Mouse (Mus musculus) embryonic facial prominence, embryonic 10.5 days (tissue): ENCODE measurements around the gene Napa. TPM values are rescaled to one million over a fixed set of nuclear protein-coding genes. Genes with fewer than 3 reads are reported as not detected.

ENCODE experiments used
- DNase-seq: peaks from one replicate; pipeline ENCODE4 v3.0.0-alpha.2; 2017; ENCODE audit warnings: low spot score
- H3K27ac ChIP-seq: fragments of 300-500 bp; sonication (generic); replicated peaks from 2 replicates; pipeline ENCODE4 v1.5.1; 2016; ENCODE audit warnings: mild to moderate bottlenecking
- H3K27me3 ChIP-seq: fragments of 300-500 bp; sonication (generic); replicated peaks from 2 replicates; pipeline ENCODE4 v1.6.1; 2016; ENCODE audit warnings: low read depth, mild to moderate bottlenecking; ENCODE audit not compliant: poor library complexity, severe bottlenecking
- H3K36me3 ChIP-seq: fragments of 300-500 bp; sonication (generic); replicated peaks from 2 replicates; pipeline ENCODE4 v1.6.1; 2016; ENCODE audit warnings: mild to moderate bottlenecking, moderate library complexity
- H3K4me1 ChIP-seq: fragments of 300-500 bp; sonication (generic); 2 replicates; pipeline ENCODE4 v1.6.1; 2016
- H3K4me3 ChIP-seq: fragments of 300-500 bp; sonication (generic); 2 replicates; pipeline ENCODE4 v1.5.1; 2016; ENCODE audit warnings: mild to moderate bottlenecking, moderate library complexity
- H3K9me3 ChIP-seq: fragments of 300-500 bp; sonication (generic); 2 replicates; pipeline ENCODE4 v1.6.1; 2016; ENCODE audit warnings: mild to moderate bottlenecking
- WGBS: fragments of 180-500 bp; shearing (Covaris S2); methylation state at CpG from one replicate; pipeline ENCODE4 v1.1.7; 2016; 5-methylcytosine and 5-hydroxymethylcytosine counted together
- polyA plus RNA-seq: library from polyadenylated mRNA; unstranded; fragments of >200 nt; fragmentation: Nextera tagmentation; extraction: Ambion mirVana; gene quantifications from 2 replicates; pipeline ENCODE4 v1.2.1, GENCODE M21; 2016

Napa gene
- polyA plus RNA-seq, 1 experiment from 2014 or later, result 200 TPM

- Histone ChIP-seq H3K4me3 (no peak overlapping the region), H3K27me3 (peaks cover 26% of the 10 kb centered on the region), H3K4me1 (no peaks in the 10 kb centered on the region), H3K27ac (no peak overlapping the region), H3K36me3 (peaks cover 9% of the 10 kb centered on the region), H3K9me3 (no peaks in the 10 kb centered on the region)
- DNase-seq, result peak; percentile 84
- 13% methylated on average over 15 of the region's 15 CpGs for WGBS
These were observed 49.4 kb downstream of the Napa start for GRCm38 (mm10) chr7:16147643-16148042.

GRCm38 (mm10) chr7:16149241-16149640, 51.0 kb downstream of the Napa start:
- Histone ChIP-seq H3K27ac (no peak overlapping the region), H3K4me1 (no peaks in the 10 kb centered on the region), H3K27me3 (peaks cover 26% of the 10 kb centered on the region), H3K9me3 (no peaks in the 10 kb centered on the region), H3K4me3 (no peak overlapping the region), H3K36me3 (peaks cover 9% of the 10 kb centered on the region)
- no peak for DNase-seq
- WGBS, result 61% methylated on average over 5 of the region's 5 CpGs

GRCm38 (mm10) chr7:16150191-16151145, 52.2 kb downstream of the Napa start:
- no peak overlapping the region for H3K27ac ChIP-seq
- no peaks in the 10 kb centered on the region for H3K4me1 ChIP-seq
- H3K27me3 ChIP-seq, result peaks cover 21% of the 10 kb centered on the region
- peaks cover under 1% of the 10 kb centered on the region; the same call in 1 of the 2 replicates for H3K36me3 ChIP-seq
- 72% methylated on average over 9 of the region's 9 CpGs for WGBS
- DNase-seq, result no peak
- no peaks in the 10 kb centered on the region for H3K9me3 ChIP-seq
- no peak overlapping the region for H3K4me3 ChIP-seq

- peak; percentile 67 for DNase-seq
- WGBS, result 20% methylated on average over 10 of the region's 10 CpGs
- no peaks in the 10 kb centered on the region for H3K9me3 ChIP-seq
- no peak overlapping the region for H3K27ac ChIP-seq
- H3K36me3 ChIP-seq, result no peaks in the 10 kb centered on the region; the same call in 1 of the 2 replicates
- H3K4me1 ChIP-seq, result peaks cover under 1% of the 10 kb centered on the region; the same call in 1 of the 2 replicates
- no peak overlapping the region for H3K4me3 ChIP-seq
- peaks cover 17% of the 10 kb centered on the region for H3K27me3 ChIP-seq
These were observed 55.3 kb downstream of the Napa start for GRCm38 (mm10) chr7:16153522-16153921.

GRCm38 (mm10) chr7:16155132-16155872, 57.0 kb downstream of the Napa start:
- Histone ChIP-seq H3K4me1 (peaks cover 6% of the 10 kb centered on the region), H3K36me3 (no peaks in the 10 kb centered on the region; the same call in 1 of the 2 replicates), H3K9me3 (no peaks in the 10 kb centered on the region), H3K27ac (no peak overlapping the region), H3K4me3 (no peak overlapping the region), H3K27me3 (peaks cover 35% of the 10 kb centered on the region)
- whole genome bisulfite sequencing, result 75% methylated on average over 9 of the region's 9 CpGs
- no peak for DNase-seq

- H3K27me3 ChIP-seq, result peaks cover 40% of the 10 kb centered on the region
- H3K4me1 ChIP-seq, result peaks cover 6% of the 10 kb centered on the region
- H3K9me3 ChIP-seq, result 0 out of 2 replicates have a peak, but pooled peaks cover 2% of the 10 kb centered on the region
- H3K4me3 ChIP-seq, result no peak overlapping the region
- no peaks in the 10 kb centered on the region; the same call in 1 of the 2 replicates for H3K36me3 ChIP-seq
- no peak for DNase-seq
- 82% methylated on average over 8 of the region's 8 CpGs for WGBS
- H3K27ac ChIP-seq, result no peak overlapping the region
These were observed 58.0 kb downstream of the Napa start for GRCm38 (mm10) chr7:16156105-16156714.

- peak overlapping the region; percentile 23; the same call in 1 of the 2 replicates for H3K4me3 ChIP-seq
- no peak overlapping the region for H3K27ac ChIP-seq
- H3K36me3 ChIP-seq, result no peaks in the 10 kb centered on the region; the same call in 1 of the 2 replicates
- H3K9me3 ChIP-seq, result 0 out of 2 replicates have a peak, but pooled peaks cover 2% of the 10 kb centered on the region
- peak; percentile 26 for DNase-seq
- H3K4me1 ChIP-seq, result peaks cover 6% of the 10 kb centered on the region
- peaks cover 40% of the 10 kb centered on the region for H3K27me3 ChIP-seq
- WGBS, result 10% methylated on average over 39 of the region's 39 CpGs
These were observed 60.5 kb downstream of the Napa start for GRCm38 (mm10) chr7:16158735-16159134.

GRCm38 (mm10) chr7:16160702-16161101, 62.4 kb downstream of the Napa start:
- Histone ChIP-seq H3K36me3 (no peaks in the 10 kb centered on the region; the same call in 1 of the 2 replicates), H3K27me3 (peaks cover 40% of the 10 kb centered on the region), H3K27ac (no peak overlapping the region), H3K9me3 (0 out of 2 replicates have a peak, but pooled peaks cover 2% of the 10 kb centered on the region), H3K4me3 (no peak overlapping the region), H3K4me1 (peaks cover 6% of the 10 kb centered on the region)
- no peak for DNase-seq
- 67% methylated on average over 3 of the region's 3 CpGs for WGBS

- no peak for DNase-seq
- peaks cover 40% of the 10 kb centered on the region for H3K27me3 ChIP-seq
- H3K4me3 ChIP-seq, result no peak overlapping the region
- H3K9me3 ChIP-seq, result 0 out of 2 replicates have a peak, but pooled peaks cover 2% of the 10 kb centered on the region
- H3K27ac ChIP-seq, result no peak overlapping the region
- 91% methylated on average over 9 of the region's 9 CpGs for WGBS
- H3K36me3 ChIP-seq, result no peaks in the 10 kb centered on the region; the same call in 1 of the 2 replicates
- H3K4me1 ChIP-seq, result peaks cover 6% of the 10 kb centered on the region
These were observed 63.0 kb downstream of the Napa start for GRCm38 (mm10) chr7:16161302-16161701.

GRCm38 (mm10) chr7:16162036-16162435, 63.8 kb downstream of the Napa start:
- no peak overlapping the region for H3K27ac ChIP-seq
- no peaks in the 10 kb centered on the region; the same call in 1 of the 2 replicates for H3K36me3 ChIP-seq
- no peak overlapping the region for H3K4me3 ChIP-seq
- peaks cover 38% of the 10 kb centered on the region for H3K27me3 ChIP-seq
- DNase-seq, result no peak
- 81% methylated on average over 7 of the region's 7 CpGs for WGBS
- 0 out of 2 replicates have a peak, but pooled peaks cover 2% of the 10 kb centered on the region for H3K9me3 ChIP-seq
- peaks cover 6% of the 10 kb centered on the region for H3K4me1 ChIP-seq
